Comparison of ENCODE assay signal across 27 mouse cellular contexts in genomic region chr19:29385822-29386221, GRCm38 (mm10). TPM values are rescaled to one million over a fixed set of nuclear protein-coding genes. Genes with fewer than 3 reads are reported as not detected.
"Had no signal": no experiment of that assay in that cellular context is flagged by ENCODE, and none has a peak within 500 bp of the region (broad histone marks: within the 10 kb centered on the region; RNA-seq: fewer than 3 reads in every experiment).

No protein-coding gene starts in this region.

- H3K4me2 ChIP-seq: limb, embryonic 12.5 days; limb, embryonic 15.5 days; liver, embryonic 11.5 days; lung, embryonic 14.5 days had no signal

- H3K27ac ChIP-seq: limb, embryonic 12.5 days; limb, embryonic 15.5 days; liver, embryonic 14.5 days; midbrain, embryonic 10.5 days; stomach, postnatal 0 days had no signal

- H3K36me3 ChIP-seq: limb, embryonic 12.5 days; limb, embryonic 15.5 days; midbrain, embryonic 10.5 days had no signal

- H3K27me3 ChIP-seq: limb, embryonic 12.5 days; limb, embryonic 15.5 days; megakaryocyte, embryonic 14.5 days had no signal

- H3K4me3 ChIP-seq: limb, embryonic 12.5 days; limb, embryonic 15.5 days; megakaryocyte, embryonic 14.5 days; midbrain, embryonic 10.5 days; myocyte had no signal

- ATAC-seq: liver, postnatal 0 days; lung, postnatal 0 days had no signal

- H3K9me3 ChIP-seq: limb, embryonic 12.5 days; limb, embryonic 15.5 days; megakaryocyte, embryonic 14.5 days; midbrain, embryonic 10.5 days had no signal

- H3K4me1 ChIP-seq: limb, embryonic 12.5 days; limb, embryonic 15.5 days; midbrain, embryonic 10.5 days had no signal

- DNase-seq: kidney, adult 9 months; kidney, postnatal 14 days; kidney, postnatal 4 days; left cerebral cortex, postnatal 4 days; liver, postnatal 0 days; lung, embryonic 14.5 days; thymus, adult 2 months; thymus, postnatal 14 days; thymus, postnatal 4 days had no signal

- H3K9ac ChIP-seq: limb, embryonic 12.5 days; limb, embryonic 15.5 days; liver, embryonic 14.5 days; liver, postnatal 0 days; lung, embryonic 14.5 days had no signal

RNA-seq across cellular contexts. Expression of gene Pdcd1lg2, which starts 24.9 kb away (rescaled TPM):
- total RNA-seq: layer of hippocampus, adult 18-20 months; layer of hippocampus, postnatal 14 days had no signal
- polyA plus RNA-seq: kidney, embryonic 16.5 days; limb, embryonic 12.5 days; limb, embryonic 15.5 days; liver, embryonic 11.5 days; liver, postnatal 0 days; lung, embryonic 14.5 days; midbrain, embryonic 10.5 days; myocyte; neural tube, embryonic 11.5 days; neural tube, embryonic 14.5 days; stomach, embryonic 14.5 days had no signal

RNA-seq across cellular contexts. Expression of gene Rln1, which starts 51.4 kb away (rescaled TPM):
- total RNA-seq: monocyte, adult 5-6 weeks had no signal
- polyA plus RNA-seq: liver, embryonic 11.5 days; liver, embryonic 14.5 days; liver, postnatal 0 days; lung, embryonic 14.5 days; myocyte; small intestine, adult 2 months; spleen, adult 2 months; stomach, embryonic 14.5 days; stomach, postnatal 0 days had no signal
